Mouse (Mus musculus) forebrain, embryonic 12.5 days (tissue): ENCODE measurements at regions not wholly inside any gene's neighbourhood (a gene's known extent, or its start where the extent isn't known, plus 50 kb on each side); places are given as distances from the start of the nearest gene placed in this dataset.

Source experiments
- ATAC-seq: fragments of 200-750 bp; cut with Nextera tagmentation; 2 replicates; pipeline ENCODE4 v1.8.0; 2017; ENCODE audit warnings: moderate TSS enrichment; ENCODE audit not compliant: low FRiP score
- H3K27ac ChIP-seq: fragments of 300-500 bp; sonication (generic); 2 replicates; pipeline ENCODE4 v1.5.1; 2016; ENCODE audit warnings: mild to moderate bottlenecking
- H3K27me3 ChIP-seq: fragments of 300-500 bp; sonication (generic); 2 replicates; pipeline ENCODE4 v1.6.1; 2016; ENCODE audit warnings: mild to moderate bottlenecking
- H3K36me3 ChIP-seq: fragments of 300-500 bp; sonication (generic); replicated peaks from 2 replicates; pipeline ENCODE4 v1.6.1; 2016; ENCODE audit warnings: mild to moderate bottlenecking
- H3K4me1 ChIP-seq: fragments of 300-500 bp; sonication (generic); 2 replicates; pipeline ENCODE4 v1.6.1; 2016
- H3K4me2 ChIP-seq: fragments of 300-500 bp; sonication (generic); 2 replicates; pipeline ENCODE4 v1.6.1; 2016; ENCODE audit warnings: mild to moderate bottlenecking, moderate library complexity
- H3K4me3 ChIP-seq: fragments of 300-500 bp; sonication (generic); replicated peaks from 2 replicates; pipeline ENCODE4 v1.5.1; 2016; ENCODE audit warnings: mild to moderate bottlenecking
- H3K9ac ChIP-seq: fragments of 300-500 bp; sonication (generic); 2 replicates; pipeline ENCODE4 v1.6.1; 2016; ENCODE audit warnings: mild to moderate bottlenecking
- H3K9me3 ChIP-seq: fragments of 300-500 bp; sonication (generic); 2 replicates; pipeline ENCODE4 v1.6.1; 2016
- WGBS: fragments of 180-500 bp; shearing (Covaris S2); methylation state at CpG from one replicate; pipeline ENCODE4 v1.1.7; 2016; 5-methylcytosine and 5-hydroxymethylcytosine counted together

- WGBS = 33% methylated on average over 1 of the region's 1 CpGs
- no peaks in the 10 kb centered on the region for H3K4me1 ChIP-seq
- peak; percentile 75; the same call in 1 of the 2 replicates for ATAC-seq
- H3K4me2 ChIP-seq = no peak overlapping the region
- H3K36me3 ChIP-seq = no peaks in the 10 kb centered on the region
- no peak overlapping the region for H3K4me3 ChIP-seq
- H3K9me3 ChIP-seq = no peaks in the 10 kb centered on the region
- H3K27ac ChIP-seq = no peak overlapping the region
- H3K27me3 ChIP-seq = no peaks in the 10 kb centered on the region
- H3K9ac ChIP-seq = no peak overlapping the region
Measured at GRCm38 (mm10) chr1:114151741-114152140, 1532.8 kb upstream of the Cntnap5a start.

- no peaks in the 10 kb centered on the region for H3K9me3 ChIP-seq
- no peaks in the 10 kb centered on the region for H3K27me3 ChIP-seq
- no peak overlapping the region for H3K4me2 ChIP-seq
- no peak overlapping the region for H3K9ac ChIP-seq
- no peak for ATAC-seq
- no peak overlapping the region for H3K4me3 ChIP-seq
- no peak overlapping the region for H3K27ac ChIP-seq
- no peaks in the 10 kb centered on the region for H3K4me1 ChIP-seq
- no peaks in the 10 kb centered on the region for H3K36me3 ChIP-seq
Measured at GRCm38 (mm10) chr1:114152855-114153254, 1531.7 kb upstream of the Cntnap5a start.
